Mouse (Mus musculus) natural killer cell, adult 2 months (primary cell): Measurements from ENCODE around the gene Col16a1.

Experiments used
- DNase-seq, 2 experiments: peaks; one replicate each; pipeline ENCODE4 v3.0.0; 2022; ENCODE audit warnings: low spot score in 2 of 2

The Col16a1 gene

DNA sequence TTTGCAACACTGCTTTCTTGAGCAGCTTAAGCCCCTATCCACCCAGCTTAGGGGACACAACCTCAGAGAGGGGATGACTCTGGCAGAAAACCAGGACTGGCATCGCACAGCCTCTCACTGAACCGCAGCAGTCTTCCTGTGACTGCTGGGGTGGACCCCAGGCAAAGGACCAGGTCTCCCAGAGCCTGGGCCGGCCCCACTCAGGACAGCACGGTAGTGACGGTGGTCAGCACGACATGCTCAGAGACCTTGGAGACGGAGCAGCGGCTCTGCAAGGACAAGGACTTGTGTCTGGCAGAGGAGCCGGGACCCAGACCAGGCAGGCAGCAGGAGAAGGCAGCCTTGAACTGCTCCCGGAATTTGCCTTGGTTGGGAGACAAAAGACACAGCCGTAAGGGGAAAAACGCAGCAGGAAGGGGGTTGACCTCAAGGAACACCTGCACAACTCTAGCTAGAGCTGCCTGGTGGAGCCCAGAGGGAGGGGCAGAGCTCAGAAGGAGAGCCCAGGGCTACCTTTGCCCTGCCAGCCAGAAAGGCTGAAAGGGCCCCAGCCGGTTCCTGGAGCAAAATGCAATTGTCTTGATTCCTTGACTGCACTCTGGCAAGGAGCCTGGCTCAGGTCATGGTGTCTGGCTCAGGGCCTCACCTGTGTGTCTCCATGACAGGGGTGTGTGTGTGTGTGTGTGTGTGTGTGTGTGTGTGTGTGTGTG lies 83.2 kb downstream of the Col16a1 start:
- DNase-seq, result no peak

GRCm38 (mm10) chr4:130131448-130132105 lies 83.9 kb downstream of the Col16a1 start:
- DNase-seq, result no peak

DNA sequence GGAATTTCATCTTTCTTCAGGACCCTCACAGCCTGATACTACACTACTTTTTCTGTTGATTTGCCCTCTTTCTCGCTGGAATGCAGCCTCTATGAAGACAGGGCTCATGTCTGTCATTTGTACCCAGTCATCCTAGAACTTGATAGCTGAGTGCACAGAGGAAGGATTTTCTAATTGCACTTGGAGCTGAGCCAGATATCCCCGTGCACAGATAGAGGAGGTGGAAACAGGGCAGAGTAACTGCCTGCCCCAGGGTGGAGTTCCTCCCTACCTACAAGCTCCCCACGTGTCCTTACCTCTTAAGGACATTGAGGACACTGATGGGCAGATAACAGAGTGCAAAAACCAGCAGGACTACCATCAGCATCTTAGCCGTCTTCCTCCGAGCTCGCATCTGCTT lies 85.8 kb downstream of the Col16a1 start:
- no peak for DNase-seq

GRCm38 (mm10) chr4:130138441-130139213 lies 91.0 kb downstream of the Col16a1 start:
- peak; percentile 24 to 51 for DNase-seq

GRCm38 (mm10) chr4:130139214-130139492 lies 91.5 kb downstream of the Col16a1 start, which contains the start of gene Hcrtr1:
Gene Hcrtr1 (minus strand): TSS chr4:130139359.
- DNase-seq, result no peak

GRCm38 (mm10) chr4:130140992-130141402 lies 93.4 kb downstream of the Col16a1 start:
- DNase-seq, result no peak

- no peak for DNase-seq
These were observed 94.1 kb downstream of the Col16a1 start for GRCm38 (mm10) chr4:130141786-130142185.

- DNase-seq, result no peak
These were observed 100.8 kb downstream of the Col16a1 start for GRCm38 (mm10) chr4:130148405-130148804.
